Mouse (Mus musculus) forebrain, embryonic 13.5 days (tissue): ENCODE measurements around the gene Cilp. TPM values are rescaled to one million over a fixed set of nuclear protein-coding genes. Genes with fewer than 3 reads are reported as not detected.
A peak's percentile ranks its signal among the peaks of the same experiment; 100 is the strongest.
"Not testable (repeated sequence)": the region's sequence is repeated elsewhere in the genome, so short reads cannot be mapped to it uniquely, and the experiment has no call there.

ENCODE experiments used
- ATAC-seq: fragments of 200-750 bp; cut with Nextera tagmentation; 2 replicates; pipeline ENCODE4 v1.8.0; 2017
- H3K27ac ChIP-seq: fragments of 300-500 bp; sonication (generic); 2 replicates; pipeline ENCODE4 v1.5.1; 2015; ENCODE audit warnings: inconsistent platforms, mild to moderate bottlenecking, moderate library complexity
- H3K27me3 ChIP-seq: fragments of 300-500 bp; sonication (generic); 2 replicates; pipeline ENCODE4 v1.6.1; 2015; ENCODE audit warnings: mild to moderate bottlenecking, inconsistent platforms
- H3K36me3 ChIP-seq: fragments of 300-500 bp; sonication (generic); 2 replicates; pipeline ENCODE4 v1.6.1; 2015; ENCODE audit warnings: mild to moderate bottlenecking, inconsistent platforms; ENCODE audit not compliant: poor library complexity, severe bottlenecking
- H3K4me1 ChIP-seq: fragments of 300-500 bp; sonication (generic); 2 replicates; pipeline ENCODE4 v1.6.1; 2015; ENCODE audit warnings: inconsistent platforms
- H3K4me2 ChIP-seq: fragments of 300-500 bp; sonication (generic); 2 replicates; pipeline ENCODE4 v1.6.1; 2015; ENCODE audit warnings: inconsistent platforms, mild to moderate bottlenecking, moderate library complexity
- H3K4me3 ChIP-seq: fragments of 300-500 bp; sonication (generic); 2 replicates; pipeline ENCODE4 v1.5.1; 2015; ENCODE audit warnings: mild to moderate bottlenecking, inconsistent platforms
- H3K9ac ChIP-seq: fragments of 300-500 bp; sonication (generic); 2 replicates; pipeline ENCODE4 v1.6.1; 2015; ENCODE audit warnings: mild to moderate bottlenecking, inconsistent platforms
- H3K9me3 ChIP-seq: fragments of 300-500 bp; sonication (generic); replicated peaks from 2 replicates; pipeline ENCODE4 v1.6.1; 2016; ENCODE audit warnings: inconsistent platforms
- WGBS: fragments of 180-500 bp; shearing (Covaris S2); methylation state at CpG from one replicate; pipeline ENCODE4 v1.1.7; 2015; 5-methylcytosine and 5-hydroxymethylcytosine counted together
- polyA plus RNA-seq: library from polyadenylated mRNA; unstranded; fragments of >200 nt; fragmentation: Nextera tagmentation; extraction: Ambion mirVana; gene quantifications from 2 replicates; pipeline ENCODE4 v1.2.1, GENCODE M21; 2015

Cilp gene
- 0.28 and 0.64 TPM in 2 replicates for polyA plus RNA-seq

DNA sequence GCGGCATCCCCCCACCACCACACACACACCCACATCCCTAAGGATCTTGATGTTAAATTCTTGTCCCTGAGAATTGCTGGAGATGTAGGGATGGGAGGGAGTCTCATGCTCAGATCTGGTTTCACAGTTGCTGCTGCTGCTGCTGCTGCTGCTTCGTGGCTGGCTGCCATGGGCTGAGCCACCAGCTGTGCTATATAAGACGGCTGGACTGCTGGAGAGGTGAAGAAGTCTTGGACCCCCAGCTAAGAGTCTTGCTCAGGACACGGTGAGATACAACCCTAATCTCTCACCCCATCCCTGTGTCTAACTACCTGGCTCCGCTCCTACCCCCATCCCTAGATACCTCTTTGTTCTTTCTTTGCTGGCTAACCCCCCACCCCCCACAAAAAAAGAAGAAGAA lies at the start of gene Cilp:
Cilp (plus strand) TSS at position 222 of the 400 bp plus-strand sequence.
- 42% methylated on average over 5 of the region's 5 CpGs for WGBS
- peaks cover 42% of the 10 kb centered on the region for H3K4me1 ChIP-seq
- H3K27me3 ChIP-seq: no peaks in the 10 kb centered on the region
- H3K4me2 ChIP-seq: no peak within 1 kb of the TSS
- 0 out of 2 replicates have a peak within 1 kb of the TSS, but pooled peaks have one; percentile 27 for H3K27ac ChIP-seq
- no peak for ATAC-seq
- no peak within 1 kb of the TSS for H3K4me3 ChIP-seq
- H3K9me3 ChIP-seq: no peaks in the 10 kb centered on the region
- H3K36me3 ChIP-seq: no peaks in the 10 kb centered on the region
- H3K9ac ChIP-seq: no peak within 1 kb of the TSS

DNA sequence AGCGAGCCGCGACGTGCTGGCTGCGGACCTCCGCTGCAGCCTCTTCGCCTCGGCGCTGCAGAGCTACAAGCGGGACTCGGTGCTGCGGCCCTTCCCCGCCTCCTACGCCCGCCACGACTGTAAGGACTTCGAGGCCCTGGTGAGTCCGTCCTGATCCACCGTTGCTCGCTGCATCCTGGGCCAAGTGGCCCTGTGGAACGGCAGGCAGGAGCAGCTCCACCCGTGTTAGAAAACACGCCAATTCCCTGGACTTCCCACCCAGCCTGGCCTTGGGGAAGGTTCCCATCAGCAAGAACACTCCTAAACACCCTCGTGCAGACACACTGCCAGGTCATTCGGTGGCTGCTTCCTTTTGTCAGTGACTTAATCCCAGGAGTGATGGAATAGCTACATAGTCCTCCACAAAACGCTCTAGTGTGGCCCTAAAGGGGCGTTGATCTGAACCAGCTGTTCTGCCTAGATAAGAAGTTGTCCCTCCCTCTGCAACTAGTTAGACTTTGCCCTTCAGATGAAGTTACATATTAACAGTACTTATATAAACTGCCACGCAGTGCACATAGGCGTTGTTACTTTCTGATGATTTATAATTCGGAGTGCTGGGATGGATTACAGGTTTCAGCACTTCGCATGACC lies 49.4 kb upstream of the Cilp start:
- Histone ChIP-seq H3K27ac (peak overlapping the region; percentile 75), H3K4me2 (peak overlapping the region; percentile 92), H3K4me3 (peak overlapping the region; percentile 66), H3K36me3 (no peaks in the 10 kb centered on the region), H3K9ac (peak overlapping the region; percentile 83), H3K4me1 (peaks cover 15% of the 10 kb centered on the region), H3K27me3 (no peaks in the 10 kb centered on the region), H3K9me3 (no peaks in the 10 kb centered on the region)
- peak; percentile 30 for ATAC-seq
- WGBS: 11% methylated on average over 31 of the region's 31 CpGs

DNA sequence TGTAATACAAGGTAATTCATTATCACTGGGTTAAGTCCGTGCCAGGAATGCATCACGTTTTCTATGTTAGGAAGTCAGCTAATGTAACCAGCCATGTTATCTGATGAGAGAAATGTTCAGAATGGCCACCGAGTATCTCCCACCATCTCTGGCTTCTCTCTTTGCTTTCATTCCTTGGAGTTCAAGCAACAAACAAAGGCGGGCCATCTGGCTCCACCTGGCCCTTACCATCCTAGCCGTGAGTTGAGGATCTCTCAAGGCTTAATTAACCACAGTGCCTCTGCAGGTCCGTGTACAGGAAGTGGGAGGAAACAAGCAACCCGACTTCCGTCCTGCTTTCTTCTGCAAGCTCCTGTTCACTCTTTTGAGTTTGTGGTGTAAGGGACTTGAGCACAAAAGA lies 48.0 kb upstream of the Cilp start:
- H3K4me2 ChIP-seq: no peak overlapping the region

GRCm38 (mm10) chr9:65217661-65218060 lies 47.3 kb upstream of the Cilp start:
- WGBS: 80% methylated on average over 6 of the region's 6 CpGs
- no peak for ATAC-seq
- Histone ChIP-seq H3K36me3 (no peaks in the 10 kb centered on the region), H3K27ac (no peak overlapping the region), H3K9ac (no peak overlapping the region), H3K4me2 (no peak overlapping the region), H3K27me3 (no peaks in the 10 kb centered on the region), H3K4me3 (no peak overlapping the region), H3K9me3 (no peaks in the 10 kb centered on the region), H3K4me1 (peaks cover 15% of the 10 kb centered on the region)

More for the DNA sequence above, 48.0 kb upstream of the Cilp start:
- no peaks in the 10 kb centered on the region for H3K9me3 ChIP-seq
- no peaks in the 10 kb centered on the region for H3K27me3 ChIP-seq
- H3K36me3 ChIP-seq: no peaks in the 10 kb centered on the region
- 77% methylated on average over 8 of the region's 8 CpGs for WGBS
- H3K4me1 ChIP-seq: peaks cover 15% of the 10 kb centered on the region
- ATAC-seq: no peak
- H3K9ac ChIP-seq: no peak overlapping the region
- no peak overlapping the region for H3K27ac ChIP-seq
- no peak overlapping the region for H3K4me3 ChIP-seq

DNA sequence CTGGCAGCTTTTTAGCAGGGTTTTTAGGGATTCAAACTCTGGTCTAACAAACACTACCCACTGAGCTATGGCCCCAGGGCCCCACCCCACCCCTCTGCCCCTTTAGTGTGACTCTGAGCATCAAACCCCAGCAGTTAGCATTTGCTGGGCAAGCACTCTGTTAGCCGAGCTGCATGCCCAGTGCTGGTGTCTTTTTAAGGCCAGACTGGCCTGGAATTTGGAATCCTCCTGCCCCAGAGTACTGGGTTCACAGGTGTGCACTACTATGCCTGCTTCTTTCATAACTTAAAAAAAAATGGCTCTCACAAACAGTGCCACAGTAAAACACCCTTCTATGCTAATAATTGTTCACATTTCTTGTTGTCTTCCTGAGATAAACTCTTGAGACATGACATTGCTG lies 46.1 kb upstream of the Cilp start:
- ATAC-seq: no peak
- H3K4me3 ChIP-seq: no peak overlapping the region
- H3K27ac ChIP-seq: no peak overlapping the region; the same call in 1 of the 2 replicates
- H3K27me3 ChIP-seq: no peaks in the 10 kb centered on the region
- no peaks in the 10 kb centered on the region for H3K9me3 ChIP-seq
- H3K4me1 ChIP-seq: peaks cover 15% of the 10 kb centered on the region
- H3K36me3 ChIP-seq: no peaks in the 10 kb centered on the region
- whole genome bisulfite sequencing: 55% methylated on average over 1 of the region's 1 CpGs
- H3K9ac ChIP-seq: no peak overlapping the region
- H3K4me2 ChIP-seq: no peak overlapping the region

- not testable (repeated sequence) for H3K27ac ChIP-seq, H3K4me3 ChIP-seq, H3K36me3 ChIP-seq, ATAC-seq, H3K9me3 ChIP-seq, H3K27me3 ChIP-seq, H3K4me1 ChIP-seq, H3K9ac ChIP-seq, H3K4me2 ChIP-seq
- 40% methylated on average over 3 of the region's 3 CpGs for WGBS
These were observed 44.6 kb upstream of the Cilp start for GRCm38 (mm10) chr9:65220398-65220797.

DNA sequence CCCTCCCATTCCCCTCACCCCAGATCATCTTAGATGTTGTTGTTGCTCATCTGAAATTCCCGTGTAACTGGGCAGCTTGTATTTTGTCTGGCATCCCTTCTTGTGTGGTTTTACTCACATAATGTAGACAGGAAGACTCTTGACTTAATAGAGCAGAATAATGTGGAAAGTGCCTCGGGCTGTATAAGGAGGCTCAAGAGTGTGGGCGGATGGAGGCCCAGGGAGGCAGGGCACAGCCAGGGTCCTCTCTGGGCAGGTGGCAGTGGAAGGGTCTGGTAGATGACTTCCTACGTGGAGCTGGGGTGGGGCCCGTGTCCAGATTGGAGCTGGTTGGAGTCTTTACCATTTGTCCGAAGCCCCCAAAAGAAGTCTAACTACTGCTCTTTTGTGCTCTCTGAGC lies 41.1 kb upstream of the Cilp start:
- Histone ChIP-seq H3K9ac (no peak overlapping the region), H3K27ac (no peak overlapping the region), H3K4me3 (no peak overlapping the region), H3K9me3 (no peaks in the 10 kb centered on the region), H3K27me3 (no peaks in the 10 kb centered on the region), H3K4me2 (no peak overlapping the region), H3K4me1 (no peaks in the 10 kb centered on the region), H3K36me3 (no peaks in the 10 kb centered on the region)
- no peak for ATAC-seq
- 88% methylated on average over 6 of the region's 6 CpGs for WGBS

- Histone ChIP-seq H3K4me1 (no peaks in the 10 kb centered on the region), H3K4me2 (no peak overlapping the region), H3K27me3 (no peaks in the 10 kb centered on the region), H3K9me3 (no peaks in the 10 kb centered on the region), H3K4me3 (no peak overlapping the region), H3K27ac (no peak overlapping the region), H3K36me3 (peaks cover 9% of the 10 kb centered on the region), H3K9ac (no peak overlapping the region)
- WGBS: 30% methylated on average over 4 of the region's 4 CpGs
- no peak for ATAC-seq
These were observed 39.2 kb upstream of the Cilp start for GRCm38 (mm10) chr9:65225795-65226194.

DNA sequence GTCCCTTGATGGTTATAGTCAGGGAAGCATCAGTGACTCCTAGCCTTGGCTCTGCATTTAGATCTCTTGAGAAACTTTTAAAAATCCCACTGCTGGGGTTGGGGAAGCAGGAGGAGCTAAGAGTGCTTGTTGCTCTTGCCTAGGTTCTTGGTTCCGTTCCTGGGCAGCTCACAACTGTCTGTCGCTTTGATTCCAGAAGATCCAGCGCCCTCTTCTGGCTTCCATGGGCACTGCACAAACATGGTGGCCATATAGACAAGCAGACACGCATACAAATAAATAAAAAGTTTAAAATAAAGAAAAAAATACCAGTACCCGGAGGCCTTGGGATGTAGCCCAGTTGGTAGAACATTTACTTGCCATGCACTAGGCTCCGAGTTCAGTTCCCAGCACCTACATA lies 34.7 kb upstream of the Cilp start:
- 76% methylated on average over 6 of the region's 6 CpGs for WGBS
- Histone ChIP-seq H3K4me1 (0 out of 2 replicates have a peak, but pooled peaks cover 4% of the 10 kb centered on the region), H3K36me3 (peaks cover 9% of the 10 kb centered on the region), H3K9me3 (no peaks in the 10 kb centered on the region), H3K4me2 (no peak overlapping the region), H3K27ac (no peak overlapping the region), H3K4me3 (no peak overlapping the region), H3K27me3 (no peaks in the 10 kb centered on the region), H3K9ac (no peak overlapping the region)
- ATAC-seq: no peak

DNA sequence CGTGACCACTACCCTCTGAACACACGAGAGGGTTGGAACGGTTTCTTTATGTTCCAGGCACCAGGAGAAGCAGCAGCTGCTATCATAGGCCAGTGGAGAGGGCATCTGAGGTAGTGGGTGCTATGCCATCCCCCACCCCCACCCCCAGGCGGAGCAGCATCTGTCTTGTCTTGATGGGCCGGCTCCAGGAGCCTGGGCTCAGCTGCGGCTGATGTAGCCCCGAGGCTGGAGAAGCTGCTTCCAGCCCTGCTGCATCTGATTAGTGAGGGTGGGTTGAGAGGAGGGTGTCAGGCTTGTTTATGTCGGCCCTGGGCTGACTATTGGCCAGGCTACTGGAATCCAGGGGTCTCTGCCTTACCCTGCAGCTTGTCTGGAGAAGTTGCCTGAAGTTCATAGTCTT lies 33.7 kb upstream of the Cilp start:
- WGBS: 69% methylated on average over 8 of the region's 8 CpGs

DNA sequence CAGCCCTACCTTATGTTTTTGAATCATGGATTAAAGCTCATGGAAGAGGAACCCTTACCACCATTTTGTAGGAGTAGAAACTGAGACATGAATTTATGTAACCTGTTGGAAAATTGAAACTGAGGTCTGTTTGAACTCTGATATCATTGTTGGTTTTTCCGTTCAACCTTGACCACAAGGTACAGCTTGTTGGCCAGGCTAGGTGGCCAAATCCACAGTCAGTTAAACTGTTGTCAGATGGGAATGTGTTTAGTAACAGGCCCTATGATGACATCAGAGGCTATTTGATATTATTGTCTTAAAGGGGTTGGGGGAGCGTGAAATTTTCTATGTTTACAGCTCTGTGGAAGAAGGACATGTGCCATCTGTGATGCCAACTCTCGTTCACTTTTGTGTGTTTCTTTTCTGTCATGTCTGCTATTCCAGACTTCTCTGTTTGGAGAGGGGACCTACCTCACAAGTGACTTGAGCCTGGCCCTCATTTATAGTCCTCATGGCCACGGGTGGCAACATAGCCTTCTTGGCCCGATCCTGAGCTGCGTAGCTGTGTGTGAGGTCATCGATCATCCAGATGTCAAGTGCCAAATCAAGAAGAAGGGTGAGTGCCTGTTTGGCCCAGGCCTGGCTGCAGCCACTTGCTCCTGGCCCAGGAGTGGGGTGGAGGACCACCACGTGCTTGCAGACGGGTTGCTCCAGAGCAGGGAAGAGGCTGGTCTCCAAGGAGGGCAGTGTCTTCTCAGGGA lies 31.6 kb upstream of the Cilp start:
- Histone ChIP-seq H3K4me3 (no peak overlapping the region), H3K36me3 (peaks cover 17% of the 10 kb centered on the region), H3K4me2 (no peak overlapping the region), H3K27ac (no peak overlapping the region), H3K9me3 (no peaks in the 10 kb centered on the region), H3K9ac (no peak overlapping the region), H3K27me3 (no peaks in the 10 kb centered on the region), H3K4me1 (0 out of 2 replicates have a peak, but pooled peaks cover 4% of the 10 kb centered on the region)
- no peak for ATAC-seq
- WGBS: 89% methylated on average over 9 of the region's 9 CpGs

More for the DNA sequence above, 33.7 kb upstream of the Cilp start:
- H3K27ac ChIP-seq: no peak overlapping the region
- no peaks in the 10 kb centered on the region for H3K27me3 ChIP-seq
- peaks cover 13% of the 10 kb centered on the region for H3K36me3 ChIP-seq
- no peak overlapping the region for H3K4me2 ChIP-seq
- H3K9ac ChIP-seq: no peak overlapping the region
- no peak overlapping the region for H3K4me3 ChIP-seq
- no peak for ATAC-seq
- 0 out of 2 replicates have a peak, but pooled peaks cover 4% of the 10 kb centered on the region for H3K4me1 ChIP-seq
- H3K9me3 ChIP-seq: no peaks in the 10 kb centered on the region

DNA sequence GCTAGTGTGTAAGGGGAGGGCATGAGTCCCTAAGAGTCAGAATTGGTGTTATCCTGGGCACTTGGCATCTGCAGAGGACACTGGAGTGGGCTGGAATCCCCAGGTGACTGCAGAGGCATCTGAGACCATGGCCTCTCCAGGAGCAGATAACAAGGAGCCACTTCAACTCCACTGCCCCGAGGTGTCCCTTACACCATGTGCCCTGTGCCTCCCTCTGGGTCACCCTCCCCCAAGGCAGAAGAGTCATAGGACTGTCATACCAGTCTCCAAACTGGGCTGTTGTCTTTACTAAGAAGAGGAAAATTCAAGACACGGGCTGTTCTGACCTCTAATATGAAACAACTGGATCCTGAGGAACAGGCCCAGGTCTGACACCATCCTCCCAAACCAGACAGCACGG lies 30.2 kb upstream of the Cilp start:
- 0 out of 2 replicates have a peak, but pooled peaks cover 4% of the 10 kb centered on the region for H3K4me1 ChIP-seq
- ATAC-seq: no peak
- peaks cover 14% of the 10 kb centered on the region for H3K36me3 ChIP-seq
- H3K9ac ChIP-seq: no peak overlapping the region
- no peaks in the 10 kb centered on the region for H3K9me3 ChIP-seq
- H3K4me2 ChIP-seq: no peak overlapping the region
- 87% methylated on average over 3 of the region's 3 CpGs for WGBS
- H3K4me3 ChIP-seq: no peak overlapping the region
- no peaks in the 10 kb centered on the region for H3K27me3 ChIP-seq
- no peak overlapping the region for H3K27ac ChIP-seq
